Mouse (Mus musculus) ES-CJ7 (cell line): ENCODE measurements at regions not wholly inside any gene's neighbourhood (a gene's known extent, or its start where the extent isn't known, plus 50 kb on each side); places are given as distances from the start of the nearest gene placed in this dataset.

Source experiments
- DNase-seq: peaks from one replicate; pipeline ENCODE4 v3.0.0; 2011; ENCODE audit warnings: low read depth, low spot score

GRCm38 (mm10) chr1:12571755-12572358 lies 1158.0 kb downstream of the A830018L16Rik start:
- no peak for DNase-seq

DNA sequence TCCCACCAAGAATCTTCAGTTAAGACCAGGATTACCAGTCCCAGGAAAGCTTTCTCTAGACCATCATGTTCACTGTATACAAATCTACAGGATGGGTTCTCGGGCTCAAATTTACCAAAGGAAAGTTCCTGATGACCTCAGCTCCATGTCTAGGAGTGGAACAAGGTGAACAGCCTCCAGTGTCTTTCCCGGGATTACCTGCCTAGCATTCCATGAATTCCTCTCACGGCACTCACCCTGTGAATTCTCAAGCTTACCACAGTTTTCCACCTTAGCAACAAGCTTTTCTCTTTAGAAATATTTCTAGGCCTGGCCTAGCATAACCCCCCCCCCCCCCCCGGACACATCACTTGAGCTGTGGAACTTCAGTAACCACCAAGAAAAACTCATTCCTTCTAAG lies 1158.9 kb downstream of the A830018L16Rik start:
- peak; percentile 40 for DNase-seq

DNA sequence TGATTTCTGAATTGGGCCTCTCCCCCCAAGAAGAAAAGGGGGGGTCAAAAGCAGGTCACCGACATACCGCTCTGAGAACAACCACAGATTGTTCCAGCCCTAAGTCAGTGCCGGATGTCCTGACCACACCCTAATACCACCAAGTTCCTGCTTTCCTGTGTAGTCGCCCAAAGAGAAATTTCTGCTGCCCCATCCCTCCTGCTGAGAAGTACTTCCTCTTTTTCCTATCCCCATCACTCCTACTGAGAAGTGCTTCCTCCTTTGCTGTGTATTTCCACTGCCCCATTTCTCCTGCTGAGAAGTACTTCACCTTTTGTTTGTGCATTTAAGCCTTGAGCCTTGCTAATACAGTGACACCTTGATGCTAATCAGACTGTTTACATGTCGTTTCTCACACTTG lies 1160.4 kb downstream of the A830018L16Rik start:
- DNase-seq, result peak; percentile 71

- DNase-seq, result peak; percentile 22
These were observed 1163.3 kb downstream of the A830018L16Rik start for GRCm38 (mm10) chr1:12577027-12577703.

DNA sequence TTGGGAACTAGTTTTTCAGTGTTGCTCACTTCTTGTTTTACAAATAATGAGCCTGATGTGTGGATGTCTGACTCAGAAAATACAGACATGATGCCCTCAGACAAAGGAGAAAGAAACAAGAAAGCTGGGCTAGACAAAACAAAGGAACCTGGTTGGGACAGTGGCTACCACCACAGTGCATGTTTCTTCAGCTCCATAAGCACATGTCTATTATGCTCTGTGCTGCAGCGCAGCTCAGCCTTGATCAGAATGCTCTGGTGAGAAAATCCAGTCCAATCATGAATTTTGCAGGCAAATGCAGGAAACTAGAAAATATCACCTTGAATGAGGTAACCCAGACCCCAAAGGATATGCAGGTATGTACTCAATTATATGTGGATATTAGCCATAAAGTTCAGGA lies 1164.1 kb downstream of the A830018L16Rik start:
- DNase-seq, result no peak

- no peak for DNase-seq
These were observed 1169.1 kb downstream of the A830018L16Rik start for GRCm38 (mm10) chr1:12583012-12583411.

DNA sequence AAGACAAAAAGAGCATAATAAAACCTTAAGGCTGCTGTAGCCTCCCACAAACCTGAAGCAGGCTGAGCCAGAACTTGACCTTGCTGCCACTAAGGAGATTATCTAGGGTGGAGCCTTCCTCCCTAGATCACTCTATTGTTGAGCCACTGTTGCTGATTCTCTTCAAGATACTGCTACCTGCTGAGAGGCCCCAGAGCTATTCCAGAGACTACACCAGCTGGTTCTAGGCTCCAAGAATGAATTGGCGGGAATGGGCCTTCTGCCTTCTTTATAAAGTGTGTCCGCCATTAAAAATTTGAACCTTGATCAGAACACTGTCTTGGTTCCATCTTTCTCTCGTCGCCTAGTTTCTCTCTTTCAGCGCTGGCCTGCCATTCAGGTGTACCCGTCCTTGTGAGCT lies 1173.1 kb downstream of the A830018L16Rik start:
- peak; percentile 86 for DNase-seq

GRCm38 (mm10) chr1:12612102-12612501 lies 1198.2 kb downstream of the A830018L16Rik start:
- no peak for DNase-seq

DNA sequence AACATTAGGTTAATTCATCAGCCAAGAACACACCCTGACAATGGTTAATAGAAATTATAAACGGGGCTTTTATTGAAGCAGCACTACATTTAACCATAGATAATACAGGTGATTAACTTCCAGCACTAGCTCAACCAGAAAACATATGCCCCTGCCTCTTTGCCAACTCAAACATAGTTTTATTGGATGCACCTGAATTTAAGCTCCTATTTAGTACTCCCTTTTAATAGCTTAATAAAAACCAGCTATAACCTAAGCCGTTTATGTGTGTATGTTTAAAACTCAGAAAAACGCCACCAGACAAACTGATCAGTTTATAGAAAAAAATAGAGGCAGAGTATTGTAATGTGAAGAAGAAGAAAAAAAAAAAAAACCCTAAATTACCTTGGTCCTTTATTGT lies 1201.4 kb downstream of the A830018L16Rik start:
- no peak for DNase-seq

- no peak for DNase-seq
These were observed 1202.0 kb downstream of the A830018L16Rik start for GRCm38 (mm10) chr1:12615733-12616481.

GRCm38 (mm10) chr1:12619981-12620380 lies 1206.1 kb downstream of the A830018L16Rik start:
- DNase-seq, result no peak

DNA sequence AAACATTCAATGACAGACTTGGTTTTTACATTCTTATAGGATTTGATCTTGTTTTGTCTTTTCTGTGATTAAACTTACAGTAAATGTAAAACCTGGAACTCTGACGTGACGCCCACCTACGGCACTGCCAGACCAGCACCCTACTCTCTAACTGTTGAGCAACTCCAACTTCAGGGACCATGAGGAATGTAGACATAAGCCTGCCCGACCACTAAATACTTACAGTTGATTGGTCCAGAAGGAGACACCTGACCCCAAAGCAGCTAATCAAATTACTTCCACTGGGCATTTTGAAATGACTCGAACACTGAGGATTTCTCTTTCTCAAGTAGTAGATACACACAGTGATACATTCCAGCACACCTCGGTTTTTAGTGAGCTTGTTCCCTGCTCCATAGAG lies 1206.9 kb downstream of the A830018L16Rik start:
- no peak for DNase-seq

GRCm38 (mm10) chr1:12623158-12623557 lies 1209.3 kb downstream of the A830018L16Rik start:
- DNase-seq, result no peak

GRCm38 (mm10) chr1:12633049-12633448 lies 1219.1 kb downstream of the A830018L16Rik start:
- DNase-seq, result no peak

- DNase-seq, result peak; percentile 70
These were observed 1222.6 kb downstream of the A830018L16Rik start for GRCm38 (mm10) chr1:12636326-12637147.

- DNase-seq, result no peak
These were observed 1227.1 kb downstream of the A830018L16Rik start for GRCm38 (mm10) chr1:12640983-12641382.
